Mouse (Mus musculus) frontal cortex, postnatal 25 days (tissue): Measurements from ENCODE around the gene Tmem95.
"Not testable (repeated sequence)": the region's sequence is repeated elsewhere in the genome, so short reads cannot be mapped to it uniquely, and the experiment has no call there.

Experiments used
- DNase-seq, 2 experiments: peaks; one replicate each; pipeline ENCODE4 v3.0.0; 2022; ENCODE audit warnings: low spot score in 2 of 2

The Tmem95 gene

GRCm38 (mm10) chr11:69877878-69878277 is at the start of gene Tmem95:
TSS of gene Tmem95 (minus strand) at chr11:69878018.
- DNase-seq, result no peak

- no peak for DNase-seq
These were observed 49.7 kb upstream of the Tmem95 start for GRCm38 (mm10) chr11:69927501-69927900.

- DNase-seq, result no peak
These were observed 45.0 kb upstream of the Tmem95 start for GRCm38 (mm10) chr11:69922796-69923195.

GRCm38 (mm10) chr11:69922012-69922756 is 44.4 kb upstream of the Tmem95 start:
- DNase-seq, result no peak

- DNase-seq, result peak; percentile 99 to 100
These were observed 43.5 kb upstream of the Tmem95 start, which contains the start of gene Eif5a for GRCm38 (mm10) chr11:69921114-69922011. TSS of gene Eif5a (minus strand) at chr11:69921958.

GRCm38 (mm10) chr11:69920266-69921031 is 42.6 kb upstream of the Tmem95 start:
- DNase-seq, result no peak

GRCm38 (mm10) chr11:69919661-69920265 is 41.9 kb upstream of the Tmem95 start:
- no peak for DNase-seq

- DNase-seq, result no peak
These were observed 41.2 kb upstream of the Tmem95 start for GRCm38 (mm10) chr11:69919053-69919452.

GRCm38 (mm10) chr11:69918118-69918517 is 40.3 kb upstream of the Tmem95 start:
- no peak for DNase-seq

- no peak for DNase-seq
These were observed 39.6 kb upstream of the Tmem95 start for GRCm38 (mm10) chr11:69917379-69917948.

GRCm38 (mm10) chr11:69916652-69917378 is 39.0 kb upstream of the Tmem95 start:
- DNase-seq, result not testable (repeated sequence)

GRCm38 (mm10) chr11:69915667-69916627 is 38.1 kb upstream of the Tmem95 start:
- DNase-seq, result no peak

GRCm38 (mm10) chr11:69914917-69915430 is 37.2 kb upstream of the Tmem95 start:
- DNase-seq, result no peak

- no peak for DNase-seq
These were observed 36.5 kb upstream of the Tmem95 start for GRCm38 (mm10) chr11:69914372-69914764.

GRCm38 (mm10) chr11:69913554-69914371 is 35.9 kb upstream of the Tmem95 start, which contains the start of gene Gps2:
TSS of gene Gps2 (plus strand) at chr11:69913888.
- peak; percentile 89 to 91 for DNase-seq

- no peak for DNase-seq
These were observed 35.1 kb upstream of the Tmem95 start for GRCm38 (mm10) chr11:69912716-69913530.

- no peak for DNase-seq
These were observed 33.9 kb upstream of the Tmem95 start for GRCm38 (mm10) chr11:69911701-69912100.
